Mouse (Mus musculus) heart, embryonic 16.5 days (tissue): ENCODE measurements around the gene 4921536K21Rik. TPM values are rescaled to one million over a fixed set of nuclear protein-coding genes. Genes with fewer than 3 reads are reported as not detected.

Experiments
- ATAC-seq: fragments of 200-750 bp; cut with Nextera tagmentation; replicated peaks from 2 replicates; pipeline ENCODE4 v1.8.0; 2017; ENCODE audit warnings: moderate number of reproducible peaks; ENCODE audit not compliant: insufficient read depth, low FRiP score; ENCODE audit errors: extremely low read depth
- H3K27ac ChIP-seq: fragments of 300-500 bp; sonication (generic); 2 replicates; pipeline ENCODE4 v1.5.1; 2014; ENCODE audit warnings: mild to moderate bottlenecking, low read length, control low read depth, moderate library complexity
- H3K27me3 ChIP-seq: fragments of 300-500 bp; sonication (generic); 2 replicates; pipeline ENCODE4 v1.6.1; 2014; ENCODE audit warnings: low read length, mixed read lengths; ENCODE audit not compliant: control insufficient read depth, insufficient read depth
- H3K36me3 ChIP-seq: fragments of 300-500 bp; sonication (generic); 2 replicates; pipeline ENCODE4 v1.6.1; 2014; ENCODE audit not compliant: control insufficient read depth, insufficient read depth
- H3K4me1 ChIP-seq: fragments of 300-500 bp; sonication (generic); 2 replicates; pipeline ENCODE4 v1.6.1; 2014; ENCODE audit warnings: low read length, mixed read lengths; ENCODE audit not compliant: control insufficient read depth, insufficient read depth
- H3K4me2 ChIP-seq: fragments of 300-500 bp; sonication (generic); 2 replicates; pipeline ENCODE4 v1.6.1; 2014; ENCODE audit warnings: low read depth, mild to moderate bottlenecking, control low read depth, low read length
- H3K4me3 ChIP-seq: fragments of 300-500 bp; sonication (generic); 2 replicates; pipeline ENCODE4 v1.5.1; 2014; ENCODE audit warnings: mild to moderate bottlenecking, control low read depth, low read length
- H3K9ac ChIP-seq: fragments of 300-500 bp; sonication (generic); 2 replicates; pipeline ENCODE4 v1.6.1; 2014; ENCODE audit warnings: low read length, control low read depth
- H3K9me3 ChIP-seq: fragments of 300-500 bp; sonication (generic); replicated peaks from 2 replicates; pipeline ENCODE4 v1.6.1; 2016; ENCODE audit warnings: low read length; ENCODE audit not compliant: control insufficient read depth
- WGBS: fragments of 180-500 bp; shearing (Covaris S2); extraction: QIAGEN DNeasy Blood & Tissue Kit; methylation state at CpG from one replicate; pipeline ENCODE4 v1.1.7; 2014; 5-methylcytosine and 5-hydroxymethylcytosine counted together
- polyA plus RNA-seq: library from polyadenylated mRNA; unstranded; fragments of >200 nt; fragmentation: Nextera tagmentation; extraction: Ambion mirVana; gene quantifications from 2 replicates; pipeline ENCODE4 v1.2.1, GENCODE M21; 2015

4921536K21Rik gene
- polyA plus RNA-seq, 1 experiment from 2014 or later, result 0.22 TPM

GRCm38 (mm10) chr11:3930019-3930418 is 35.1 kb upstream of the 4921536K21Rik start:
- no peak overlapping the region for H3K4me2 ChIP-seq
- no peak for ATAC-seq
- no peak overlapping the region for H3K4me3 ChIP-seq
- H3K9ac ChIP-seq, result no peak overlapping the region
- peaks cover 9% of the 10 kb centered on the region for H3K4me1 ChIP-seq
- H3K9me3 ChIP-seq, result no peaks in the 10 kb centered on the region
- no peak overlapping the region for H3K27ac ChIP-seq
- H3K27me3 ChIP-seq, result no peaks in the 10 kb centered on the region
- peaks cover 3% of the 10 kb centered on the region; the same call in 1 of the 2 replicates for H3K36me3 ChIP-seq
- 58% methylated on average over 4 of the region's 4 CpGs for WGBS

- no peak overlapping the region for H3K9ac ChIP-seq
- H3K4me1 ChIP-seq, result peaks cover 2% of the 10 kb centered on the region
- no peaks in the 10 kb centered on the region for H3K27me3 ChIP-seq
- H3K27ac ChIP-seq, result no peak overlapping the region
- ATAC-seq, result no peak
- 87% methylated on average over 10 of the region's 10 CpGs for WGBS
- no peaks in the 10 kb centered on the region for H3K9me3 ChIP-seq
- no peak overlapping the region for H3K4me2 ChIP-seq
- no peak overlapping the region for H3K4me3 ChIP-seq
- H3K36me3 ChIP-seq, result peaks cover 21% of the 10 kb centered on the region
Measured at GRCm38 (mm10) chr11:3925916-3926315, 31.0 kb upstream of the 4921536K21Rik start.

DNA sequence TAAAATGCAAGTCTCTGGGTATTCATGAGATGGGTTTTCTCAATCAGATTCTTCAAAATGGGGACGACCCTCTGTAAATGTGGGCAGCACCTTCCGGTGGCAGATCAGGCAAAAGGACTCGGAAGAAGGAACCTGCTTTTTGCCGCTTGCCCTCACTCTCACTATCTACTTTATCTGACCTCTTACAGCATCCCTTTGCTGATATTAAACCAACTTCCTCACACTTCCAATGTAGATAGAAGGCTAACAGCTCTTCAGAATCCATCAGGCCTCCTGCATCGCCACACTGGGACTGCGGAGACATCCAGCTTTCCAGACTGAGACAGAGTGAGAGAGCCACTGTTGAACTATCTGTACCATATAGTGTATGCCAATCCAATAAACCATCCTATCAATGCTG is 27.8 kb upstream of the 4921536K21Rik start:
- H3K27ac ChIP-seq, result no peak overlapping the region
- ATAC-seq, result no peak
- no peak overlapping the region for H3K9ac ChIP-seq
- WGBS, result 95% methylated on average over 6 of the region's 6 CpGs
- peaks cover 26% of the 10 kb centered on the region for H3K36me3 ChIP-seq
- H3K4me3 ChIP-seq, result no peak overlapping the region
- H3K4me2 ChIP-seq, result no peak overlapping the region
- H3K9me3 ChIP-seq, result no peaks in the 10 kb centered on the region
- no peaks in the 10 kb centered on the region for H3K27me3 ChIP-seq
- H3K4me1 ChIP-seq, result no peaks in the 10 kb centered on the region

DNA sequence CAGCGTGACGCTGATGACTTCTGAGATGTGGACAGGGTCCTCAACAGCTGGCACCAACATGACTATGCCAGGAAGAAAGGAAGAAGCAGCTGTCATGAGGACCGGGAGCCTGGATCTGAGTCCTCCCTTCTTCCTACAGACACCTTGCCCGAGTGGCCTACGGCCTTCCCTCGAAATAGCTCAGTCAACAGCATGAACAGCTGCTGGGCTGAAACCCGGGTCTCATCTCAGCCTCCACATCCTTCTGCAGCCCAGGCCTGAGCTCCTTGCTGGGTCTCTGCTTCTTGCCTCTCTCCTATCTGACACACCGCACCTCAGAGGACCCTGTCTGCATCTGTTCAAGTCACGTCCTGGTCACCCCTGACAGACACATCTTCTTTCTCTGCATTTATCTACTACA is 27.2 kb upstream of the 4921536K21Rik start:
- Histone ChIP-seq H3K9me3 (no peaks in the 10 kb centered on the region), H3K27me3 (no peaks in the 10 kb centered on the region), H3K27ac (no peak overlapping the region), H3K4me1 (no peaks in the 10 kb centered on the region), H3K36me3 (peaks cover 22% of the 10 kb centered on the region), H3K4me3 (no peak overlapping the region), H3K4me2 (no peak overlapping the region), H3K9ac (no peak overlapping the region)
- WGBS, result 88% methylated on average over 9 of the region's 9 CpGs
- no peak for ATAC-seq

GRCm38 (mm10) chr11:3921281-3921850 is 26.5 kb upstream of the 4921536K21Rik start:
- H3K9me3 ChIP-seq, result no peaks in the 10 kb centered on the region
- peaks cover 25% of the 10 kb centered on the region for H3K36me3 ChIP-seq
- no peaks in the 10 kb centered on the region for H3K27me3 ChIP-seq
- H3K4me3 ChIP-seq, result no peak overlapping the region
- H3K4me1 ChIP-seq, result no peaks in the 10 kb centered on the region
- no peak for ATAC-seq
- H3K4me2 ChIP-seq, result no peak overlapping the region
- no peak overlapping the region for H3K9ac ChIP-seq
- 24% methylated on average over 8 of the region's 8 CpGs for WGBS
- H3K27ac ChIP-seq, result no peak overlapping the region

DNA sequence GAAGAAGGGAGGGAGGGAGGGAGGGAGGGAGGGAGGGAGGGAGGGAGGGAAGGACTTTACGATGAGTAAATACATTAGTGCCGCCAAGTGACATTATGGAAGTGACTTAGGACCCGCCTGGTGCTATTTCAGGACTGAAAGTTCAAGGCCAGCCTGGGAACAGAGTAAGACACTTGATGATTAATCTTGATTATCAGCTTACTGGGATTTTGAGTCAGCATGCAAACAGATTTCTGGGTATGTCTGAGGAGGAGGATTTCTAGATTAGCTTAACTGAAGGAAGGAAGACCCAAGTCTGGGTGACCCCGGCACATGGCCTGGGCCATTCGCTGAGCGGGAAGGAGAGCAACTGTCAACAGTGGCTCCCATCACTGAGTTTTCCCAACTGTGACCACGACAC is 25.6 kb upstream of the 4921536K21Rik start:
- no peak for ATAC-seq
- peaks cover 5% of the 10 kb centered on the region; the same call in 1 of the 2 replicates for H3K4me1 ChIP-seq
- H3K27ac ChIP-seq, result no peak overlapping the region
- no peaks in the 10 kb centered on the region for H3K27me3 ChIP-seq
- 89% methylated on average over 7 of the region's 7 CpGs for WGBS
- H3K36me3 ChIP-seq, result peaks cover 25% of the 10 kb centered on the region
- no peak overlapping the region for H3K9ac ChIP-seq
- H3K9me3 ChIP-seq, result no peaks in the 10 kb centered on the region
- H3K4me3 ChIP-seq, result no peak overlapping the region
- no peak overlapping the region for H3K4me2 ChIP-seq

- Histone ChIP-seq H3K9ac (no peak overlapping the region), H3K4me1 (peaks cover 10% of the 10 kb centered on the region), H3K4me2 (no peak overlapping the region), H3K36me3 (peaks cover 15% of the 10 kb centered on the region), H3K27ac (no peak overlapping the region), H3K27me3 (no peaks in the 10 kb centered on the region), H3K4me3 (no peak overlapping the region), H3K9me3 (no peaks in the 10 kb centered on the region)
- 65% methylated on average over 1 of the region's 1 CpGs for WGBS
- no peak for ATAC-seq
Measured at GRCm38 (mm10) chr11:3918738-3919137, 23.8 kb upstream of the 4921536K21Rik start.

DNA sequence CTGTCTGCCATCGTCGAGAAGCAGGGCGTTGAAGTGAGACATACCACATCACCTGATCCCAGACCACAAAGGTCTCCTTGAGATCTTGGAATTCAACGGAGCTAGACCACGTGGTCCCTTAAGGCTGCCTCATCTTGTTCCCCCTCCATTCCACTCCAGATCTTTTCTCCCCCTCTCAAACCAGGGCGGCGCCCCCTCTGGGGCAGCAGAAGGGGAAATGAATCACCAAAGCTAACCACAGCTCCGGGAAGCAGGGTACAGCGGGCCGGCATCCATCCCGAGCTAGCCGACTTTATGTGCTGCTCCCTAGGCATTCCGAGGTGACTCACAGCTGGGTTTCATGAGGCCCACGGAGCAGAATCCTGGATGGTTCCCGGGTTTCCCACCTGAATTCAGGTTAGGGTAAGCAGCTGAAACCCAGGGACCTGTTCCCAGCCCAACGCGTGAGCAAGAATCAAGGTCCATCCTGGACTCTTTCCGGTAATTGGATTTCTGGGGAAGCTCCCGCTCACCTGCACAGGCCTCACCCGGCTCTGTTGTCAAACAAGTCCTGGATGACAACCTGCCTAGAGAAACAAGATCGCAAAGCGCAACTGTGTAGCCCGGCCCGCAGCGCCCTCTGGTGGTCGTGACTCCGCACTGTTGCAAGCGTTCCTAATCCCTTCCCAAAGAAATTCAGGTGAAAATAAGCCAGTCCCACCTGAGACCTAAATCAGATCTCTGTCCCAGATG is 19.4 kb upstream of the 4921536K21Rik start, which contains the start of gene Slc35e4:
Gene Slc35e4, minus strand, starts transcription at position 556 of the 732 bp plus-strand sequence.
- H3K4me3 ChIP-seq, result peak within 1 kb of the TSS; percentile 65
- H3K9ac ChIP-seq, result peak within 1 kb of the TSS; percentile 74
- H3K36me3 ChIP-seq, result 0 out of 2 replicates have a peak, but pooled peaks cover 7% of the 10 kb centered on the region
- peaks cover 42% of the 10 kb centered on the region for H3K4me1 ChIP-seq
- peaks cover 4% of the 10 kb centered on the region; the same call in 1 of the 2 replicates for H3K27me3 ChIP-seq
- no peaks in the 10 kb centered on the region for H3K9me3 ChIP-seq
- under 1% methylated on average over 28 of the region's 28 CpGs for WGBS
- peak; percentile 53 for ATAC-seq
- peak within 1 kb of the TSS; percentile 51 for H3K27ac ChIP-seq
- H3K4me2 ChIP-seq, result peak within 1 kb of the TSS; percentile 98
